ENCODE assay signal across 17 mouse cellular contexts in genomic region chr8:25366181-25366580, GRCm38 (mm10).
DNase-seq lines count a peak whose midpoint lies in the region; ATAC-seq and TF ChIP-seq lines count a peak whose summit lies in the region.
"Had no signal": no experiment of that assay in that cellular context is flagged by ENCODE, and none has a peak within 500 bp of the region (broad histone marks: within the 10 kb centered on the region; RNA-seq: fewer than 3 reads in every experiment).

No protein-coding gene starts in this region.

- intact Hi-C loops in left cerebral cortex, adult 2 months (cut with DNase I): loop anchor here (1.0 to 5.0 kb wide), 3 partner anchors 89 to 171 kb away; no protein-coding TSS in a partner anchor

- 54% methylated on average over 3 of the region's 3 CpGs for WGBS in liver, postnatal 0 days (ENCODE audit: insufficient replicate concordance)
- 38% methylated on average over 3 of the region's 3 CpGs for WGBS in intestine, embryonic 16.5 days
- WGBS in lung, adult 2 months: 56% methylated on average over 3 of the region's 3 CpGs

- no peak for TF ChIP-seq POLR2A in lung, adult 2 months (IDR thresholded peaks at IDR 0.05; ENCODE audit: borderline replicate concordance, extremely low read depth, low read depth, low read length)

- no peak overlapping the region for H3K9ac ChIP-seq in liver, postnatal 0 days (replicated peaks)
- no peak overlapping the region for H3K9ac ChIP-seq in intestine, embryonic 16.5 days (ENCODE audit: low read depth, low read length)
- H3K9ac ChIP-seq: limb, embryonic 15.5 days; midbrain, embryonic 15.5 days; neural tube, embryonic 15.5 days had no signal

- peaks cover 2% of the 10 kb centered on the region; the same call in 1 of the 2 replicates for H3K4me1 ChIP-seq in liver, postnatal 0 days (ENCODE audit: insufficient read depth)
- H3K4me1 ChIP-seq in intestine, embryonic 16.5 days (ENCODE audit: control insufficient read depth, insufficient read depth, low read length): no peaks in the 10 kb centered on the region
- H3K4me1 ChIP-seq in lung, adult 2 months (ENCODE audit: control insufficient read depth, insufficient read depth, low read length): no peaks in the 10 kb centered on the region

- no peaks in the 10 kb centered on the region for H3K79me2 ChIP-seq in C2C12 (ENCODE audit: control insufficient read depth, insufficient read depth)

- H3ac ChIP-seq in C2C12 (ENCODE audit: control insufficient read depth, insufficient read length, low read depth): no peak overlapping the region

- no peak for TF ChIP-seq CTCF in C2C12 (IDR thresholded peaks at IDR 0.05; ENCODE audit: control insufficient read depth, insufficient read depth, insufficient read length)
- no peak for TF ChIP-seq CTCF in Patski (IDR thresholded peaks at IDR 0.05)
- TF ChIP-seq CTCF in left cerebral cortex, adult 2 months (IDR thresholded peaks at IDR 0.05): no peak
- TF ChIP-seq CTCF in liver, postnatal 0 days (IDR thresholded peaks at IDR 0.05; ENCODE audit: low read depth): no peak
- no peak for TF ChIP-seq CTCF in lung, adult 2 months (IDR thresholded peaks at IDR 0.05; ENCODE audit: insufficient read depth, low read length)

- no peak overlapping the region for H3K4me2 ChIP-seq in liver, postnatal 0 days (ENCODE audit: low read depth, low read length)
- no peak overlapping the region for H3K4me2 ChIP-seq in intestine, embryonic 16.5 days (ENCODE audit: low read depth, low read length)
- H3K4me2 ChIP-seq: limb, embryonic 15.5 days; midbrain, embryonic 15.5 days; neural tube, embryonic 15.5 days had no signal

- POLR2A ChIA-PET in Patski (lab: Charles Lee): interaction anchor here (0.7 kb wide), 2 partner anchors 180 to 422 kb away, joined by 4 to 5 read pairs; no protein-coding TSS in a partner anchor

- no peak for TF ChIP-seq EP300 in liver, postnatal 0 days (IDR thresholded peaks at IDR 0.05; ENCODE audit: low read depth)

- no peaks in the 10 kb centered on the region for H3K79me3 ChIP-seq in C2C12 (ENCODE audit: low read depth)

- H3K9me3 ChIP-seq in liver, postnatal 0 days (ENCODE audit: low read length): no peaks in the 10 kb centered on the region
- H3K9me3 ChIP-seq in intestine, embryonic 16.5 days (ENCODE audit: control insufficient read depth, low read length): no peaks in the 10 kb centered on the region
- H3K9me3 ChIP-seq: limb, embryonic 15.5 days; midbrain, embryonic 15.5 days; neural tube, embryonic 15.5 days had no signal

- DNase-seq in kidney, postnatal 4 days: peak; percentile 20 to 44
- DNase-seq in kidney, postnatal 10 days: no peak
- peak; percentile 10 for DNase-seq in Patski (ENCODE audit: low read depth, low spot score)
- DNase-seq in left cerebral cortex, adult 2 months (ENCODE audit: extremely low spot score in 1 of 2, low spot score in 2 of 2): peak; percentile 47 to 54
- no peak for DNase-seq in liver, postnatal 0 days
- DNase-seq in lung, adult 2 months: no peak
- DNase-seq: cerebellum, adult 9-11 months; heart, adult 2 months; heart, postnatal 36 days; kidney, adult 18-20 months had no signal

- H3K27me3 ChIP-seq in C2C12 (ENCODE audit: control insufficient read depth, insufficient read depth, insufficient read length) (no peaks in the 10 kb centered on the region), Patski (no peaks in the 10 kb centered on the region)
- H3K27me3 ChIP-seq in liver, postnatal 0 days (ENCODE audit: insufficient read depth, low read length): 0 out of 2 replicates have a peak, but pooled peaks cover 2% of the 10 kb centered on the region
- H3K27me3 ChIP-seq in intestine, embryonic 16.5 days (replicated peaks; ENCODE audit: control insufficient read depth, insufficient read depth, low read length): no peaks in the 10 kb centered on the region
- H3K27me3 ChIP-seq: limb, embryonic 15.5 days; neural tube, embryonic 15.5 days had no signal

- no peak for ATAC-seq in Patski
- ATAC-seq in liver, postnatal 0 days: no peak
- ATAC-seq in intestine, embryonic 16.5 days: no peak
- ATAC-seq: forebrain, embryonic 14.5 days; lung, postnatal 0 days; midbrain, embryonic 15.5 days had no signal

- in situ Hi-C loops in Patski (cut with MboI; ENCODE audit: low pct_unique_long_range_greater_than_20kb): no loop called here

- no peak overlapping the region for H3K27ac ChIP-seq in left cerebral cortex, adult 2 months
- H3K27ac ChIP-seq in liver, postnatal 0 days (ENCODE audit: low read depth): no peak overlapping the region
- no peak overlapping the region for H3K27ac ChIP-seq in intestine, embryonic 16.5 days (ENCODE audit: low read length)
- H3K27ac ChIP-seq: heart, adult 2 months; limb, embryonic 15.5 days; midbrain, embryonic 15.5 days; neural tube, embryonic 15.5 days had no signal

- no peak overlapping the region for H3K4me3 ChIP-seq in C2C12 (ENCODE audit: insufficient read depth, poor library complexity, severe bottlenecking)
- no peak overlapping the region for H3K4me3 ChIP-seq in left cerebral cortex, adult 2 months
- no peak overlapping the region for H3K4me3 ChIP-seq in liver, postnatal 0 days (ENCODE audit: low read depth, low read length)
- H3K4me3 ChIP-seq in intestine, embryonic 16.5 days (ENCODE audit: low read length): no peak overlapping the region
- H3K4me3 ChIP-seq in lung, adult 2 months (replicated peaks; ENCODE audit: extremely low read depth, low read depth, low read length): no peak overlapping the region
- H3K4me3 ChIP-seq: heart, adult 2 months; limb, embryonic 15.5 days; midbrain, embryonic 15.5 days; neural tube, embryonic 15.5 days had no signal

- CTCF ChIA-PET in Patski (lab: Charles Lee): no interaction called here

- H3K36me3 ChIP-seq in C2C12 (ENCODE audit: control insufficient read depth, insufficient read depth): no peaks in the 10 kb centered on the region
- H3K36me3 ChIP-seq in liver, postnatal 0 days (replicated peaks; ENCODE audit: insufficient read depth, low read length): no peaks in the 10 kb centered on the region
- no peaks in the 10 kb centered on the region for H3K36me3 ChIP-seq in intestine, embryonic 16.5 days (ENCODE audit: control insufficient read depth, insufficient read depth, low read length)
- H3K36me3 ChIP-seq: limb, embryonic 15.5 days; midbrain, embryonic 15.5 days; neural tube, embryonic 15.5 days had no signal

TF ChIP-seq in C2C12, 6 proteins besides CTCF, POLR2A, EP300 and RAD21:
- TF ChIP-seq MYOG (IDR thresholded peaks at IDR 0.05; ENCODE audit: control insufficient read depth, extremely low read depth, insufficient read length) (no peak), USF1 (IDR thresholded peaks at IDR 0.05; ENCODE audit: low read depth) (peak; percentile 29), MYOD1 (IDR thresholded peaks at IDR 0.05; ENCODE audit: control insufficient read depth, insufficient read length, low read depth) (no peak)

Comparison
In these comparisons a context has a peak if more than half of its experiments do, and no peak if none do; other contexts are left out.
1. DNase-seq: peak in kidney, postnatal 4 days (2 of 2), Patski (single experiment) and left cerebral cortex, adult 2 months (2 of 2); none in kidney, postnatal 10 days (single experiment), liver, postnatal 0 days (single experiment) and lung, adult 2 months (single experiment).